Mouse (Mus musculus) midbrain, embryonic 10.5 days (tissue): ENCODE measurements around the gene Tmcc3. TPM values are rescaled to one million over a fixed set of nuclear protein-coding genes. Genes with fewer than 3 reads are reported as not detected.
A peak's percentile ranks its signal among the peaks of the same experiment; 100 is the strongest.

ENCODE experiments used
- DNase-seq: peaks from one replicate; pipeline ENCODE4 v3.0.0-alpha.2; 2017; ENCODE audit warnings: low spot score
- H3K27ac ChIP-seq: fragments of 300-500 bp; sonication (generic); replicated peaks from 2 replicates; pipeline ENCODE4 v1.5.1; 2016; ENCODE audit warnings: mild to moderate bottlenecking
- H3K27me3 ChIP-seq: fragments of 300-500 bp; sonication (generic); 2 replicates; pipeline ENCODE4 v1.6.1; 2016; ENCODE audit warnings: low read depth, mild to moderate bottlenecking; ENCODE audit not compliant: poor library complexity, severe bottlenecking
- H3K36me3 ChIP-seq: fragments of 300-500 bp; sonication (generic); 2 replicates; pipeline ENCODE4 v1.6.1; 2016; ENCODE audit warnings: mild to moderate bottlenecking, moderate library complexity
- H3K4me1 ChIP-seq: fragments of 300-500 bp; sonication (generic); 2 replicates; pipeline ENCODE4 v1.6.1; 2016
- H3K4me3 ChIP-seq: fragments of 300-500 bp; sonication (generic); 2 replicates; pipeline ENCODE4 v1.5.1; 2016; ENCODE audit warnings: mild to moderate bottlenecking, moderate library complexity
- H3K9me3 ChIP-seq: fragments of 300-500 bp; sonication (generic); replicated peaks from 2 replicates; pipeline ENCODE4 v1.6.1; 2016; ENCODE audit warnings: mild to moderate bottlenecking
- WGBS: fragments of 180-500 bp; shearing (Covaris S2); methylation state at CpG from one replicate; pipeline ENCODE4 v1.1.7; 2016; 5-methylcytosine and 5-hydroxymethylcytosine counted together
- polyA plus RNA-seq: library from polyadenylated mRNA; unstranded; fragments of >200 nt; fragmentation: Nextera tagmentation; extraction: Ambion mirVana; gene quantifications from 2 replicates; pipeline ENCODE4 v1.2.1, GENCODE M21; 2016

The Tmcc3 gene
- polyA plus RNA-seq, 1 experiment from 2014 or later = 2.9 TPM

DNA sequence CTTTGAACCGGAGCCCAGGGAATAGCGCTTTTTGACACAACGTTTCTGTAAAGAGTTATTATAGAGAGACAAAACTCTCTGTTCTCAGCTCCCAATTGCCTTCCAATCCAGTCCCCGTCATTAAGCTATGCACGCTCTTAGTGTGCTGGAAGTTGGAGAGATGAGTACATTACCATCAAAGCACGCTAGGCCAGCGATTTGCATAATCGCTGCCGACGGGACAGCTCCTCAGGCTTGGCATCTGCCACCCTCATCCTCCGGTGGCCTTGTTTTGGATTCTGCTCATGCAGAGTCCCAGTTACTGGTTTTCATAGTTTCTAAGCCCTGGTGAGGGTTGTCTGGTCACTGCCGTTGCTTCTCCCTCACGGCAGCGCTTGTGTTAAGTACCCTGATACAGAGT is 70.9 kb downstream of the Tmcc3 start:
- no peak for DNase-seq

DNA sequence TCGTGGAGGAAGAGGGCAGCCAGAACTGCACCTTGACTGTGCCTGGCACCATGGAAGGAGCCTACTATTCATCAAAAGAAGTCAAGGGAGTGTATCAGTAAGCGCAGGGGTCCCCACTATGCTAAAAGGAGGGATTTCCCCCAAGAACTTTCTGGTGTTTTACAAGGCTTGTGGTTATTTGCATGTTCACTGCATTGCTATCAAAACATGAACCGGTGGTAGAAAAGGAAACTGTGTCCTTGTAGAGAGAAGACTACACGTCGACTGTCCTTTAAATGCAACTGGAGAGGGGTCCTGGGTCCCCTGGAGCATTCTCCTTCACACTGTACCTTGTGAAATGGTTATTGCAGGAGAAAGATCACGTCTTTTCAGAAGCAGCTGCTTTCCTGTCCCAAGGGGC is 71.8 kb downstream of the Tmcc3 start:
- 95% methylated on average over 6 of the region's 6 CpGs for WGBS
- Histone ChIP-seq H3K27ac (0 out of 2 replicates have a peak overlapping the region, but pooled peaks have one; percentile 13), H3K27me3 (no peaks in the 10 kb centered on the region), H3K36me3 (no peaks in the 10 kb centered on the region), H3K9me3 (peaks cover 22% of the 10 kb centered on the region), H3K4me1 (peaks cover 14% of the 10 kb centered on the region), H3K4me3 (no peak overlapping the region)
- no peak for DNase-seq

More for the DNA sequence above, 70.9 kb downstream of the Tmcc3 start:
- peaks cover 22% of the 10 kb centered on the region for H3K9me3 ChIP-seq
- WGBS = 91% methylated on average over 14 of the region's 14 CpGs
- no peak overlapping the region for H3K4me3 ChIP-seq
- H3K27me3 ChIP-seq = no peaks in the 10 kb centered on the region
- no peaks in the 10 kb centered on the region for H3K36me3 ChIP-seq
- H3K27ac ChIP-seq = no peak overlapping the region
- peaks cover 21% of the 10 kb centered on the region for H3K4me1 ChIP-seq

DNA sequence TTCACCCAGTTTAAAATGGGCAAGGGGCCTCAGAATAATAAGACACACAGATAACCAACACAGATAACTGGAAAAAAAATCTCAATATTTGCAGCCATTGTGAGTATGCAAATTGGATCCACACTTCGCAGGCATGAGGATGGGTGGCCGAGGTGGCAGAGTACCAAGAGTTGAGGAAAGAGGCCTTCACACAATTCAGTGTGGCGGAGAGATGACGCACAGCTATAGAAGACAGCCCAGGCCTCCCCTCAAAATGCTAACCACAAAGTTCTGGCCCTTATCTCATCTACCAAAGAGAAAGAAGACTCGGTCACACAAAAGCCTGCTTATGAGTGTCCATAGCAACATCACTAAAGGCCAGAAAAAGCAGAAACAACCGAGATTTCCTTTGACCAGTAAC is 77.5 kb downstream of the Tmcc3 start:
- Histone ChIP-seq H3K36me3 (no peaks in the 10 kb centered on the region), H3K4me3 (no peak overlapping the region), H3K4me1 (no peaks in the 10 kb centered on the region), H3K27me3 (no peaks in the 10 kb centered on the region), H3K27ac (no peak overlapping the region), H3K9me3 (peaks cover 22% of the 10 kb centered on the region)
- DNase-seq = no peak
- WGBS = 86% methylated on average over 6 of the region's 6 CpGs

GRCm38 (mm10) chr10:94391049-94391448 is 79.3 kb downstream of the Tmcc3 start:
- no peaks in the 10 kb centered on the region for H3K27me3 ChIP-seq
- H3K4me1 ChIP-seq = no peaks in the 10 kb centered on the region
- 90% methylated on average over 5 of the region's 5 CpGs for WGBS
- no peak overlapping the region for H3K4me3 ChIP-seq
- H3K9me3 ChIP-seq = peaks cover 8% of the 10 kb centered on the region; the same call in 1 of the 2 replicates
- DNase-seq = no peak
- no peak overlapping the region for H3K27ac ChIP-seq
- H3K36me3 ChIP-seq = no peaks in the 10 kb centered on the region

DNA sequence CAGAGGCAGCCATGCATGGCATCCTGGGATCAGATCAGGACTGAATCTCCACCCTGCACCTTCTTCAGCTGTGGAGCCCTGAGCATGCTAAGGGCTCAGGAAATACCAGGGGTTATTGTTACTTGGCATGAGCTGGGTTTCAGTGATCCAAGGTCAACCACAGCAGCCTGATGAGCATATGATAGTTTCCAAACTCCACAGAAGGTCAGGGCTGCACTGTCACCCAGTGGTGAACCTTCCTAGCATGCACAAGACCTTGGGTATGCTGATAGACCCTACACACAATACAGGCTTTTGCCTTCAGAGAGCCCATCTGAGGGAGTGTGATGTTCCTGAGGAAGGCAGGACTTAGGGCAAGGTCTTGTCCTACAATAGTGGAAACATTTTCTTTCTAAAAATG is 82.5 kb downstream of the Tmcc3 start:
- Histone ChIP-seq H3K27me3 (no peaks in the 10 kb centered on the region), H3K4me3 (no peak overlapping the region), H3K36me3 (no peaks in the 10 kb centered on the region), H3K9me3 (no peaks in the 10 kb centered on the region), H3K27ac (no peak overlapping the region), H3K4me1 (no peaks in the 10 kb centered on the region)
- no peak for DNase-seq

- no peaks in the 10 kb centered on the region for H3K36me3 ChIP-seq
- no peak overlapping the region for H3K4me3 ChIP-seq
- H3K27ac ChIP-seq = no peak overlapping the region
- no peaks in the 10 kb centered on the region for H3K27me3 ChIP-seq
- H3K4me1 ChIP-seq = no peaks in the 10 kb centered on the region
- DNase-seq = no peak
- WGBS = 80% methylated on average over 11 of the region's 11 CpGs
- H3K9me3 ChIP-seq = no peaks in the 10 kb centered on the region
Measured at GRCm38 (mm10) chr10:94397833-94398596, 86.3 kb downstream of the Tmcc3 start.

- Histone ChIP-seq H3K4me3 (no peak overlapping the region), H3K36me3 (no peaks in the 10 kb centered on the region), H3K27ac (no peak overlapping the region), H3K9me3 (no peaks in the 10 kb centered on the region), H3K27me3 (no peaks in the 10 kb centered on the region), H3K4me1 (peaks cover 5% of the 10 kb centered on the region; the same call in 1 of the 2 replicates)
- 87% methylated on average over 8 of the region's 8 CpGs for WGBS
- DNase-seq = no peak
Measured at GRCm38 (mm10) chr10:94400895-94401294, 89.1 kb downstream of the Tmcc3 start.

- no peak for DNase-seq
- Histone ChIP-seq H3K4me1 (peaks cover 21% of the 10 kb centered on the region), H3K36me3 (no peaks in the 10 kb centered on the region), H3K27ac (no peak overlapping the region), H3K9me3 (no peaks in the 10 kb centered on the region), H3K27me3 (peaks cover 5% of the 10 kb centered on the region; the same call in 1 of the 2 replicates), H3K4me3 (no peak overlapping the region)
- WGBS = 72% methylated on average over 3 of the region's 3 CpGs
Measured at GRCm38 (mm10) chr10:94405456-94405855, 93.7 kb downstream of the Tmcc3 start.

DNA sequence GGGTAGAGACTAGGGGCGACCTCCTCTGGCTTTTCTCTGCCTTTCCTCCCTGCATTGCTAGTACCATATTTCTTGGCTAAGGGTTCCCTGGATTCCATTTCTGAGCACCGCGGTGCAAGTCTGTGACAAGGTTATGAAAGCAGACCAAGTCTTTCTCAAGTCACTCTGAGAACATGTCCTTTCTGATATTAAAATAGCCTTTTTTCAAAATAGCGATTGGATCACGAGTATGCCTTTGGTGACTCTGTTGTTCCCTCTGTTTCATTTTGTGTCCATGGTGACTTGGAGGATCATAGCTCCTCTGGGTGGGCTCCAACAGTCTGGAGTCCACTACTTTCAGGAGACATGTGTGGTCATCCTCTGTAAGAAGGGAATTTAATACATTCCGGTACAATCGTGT is 95.1 kb downstream of the Tmcc3 start:
- H3K4me1 ChIP-seq = peaks cover 24% of the 10 kb centered on the region
- no peaks in the 10 kb centered on the region for H3K9me3 ChIP-seq
- H3K4me3 ChIP-seq = no peak overlapping the region
- peaks cover 9% of the 10 kb centered on the region; the same call in 1 of the 2 replicates for H3K27me3 ChIP-seq
- H3K36me3 ChIP-seq = no peaks in the 10 kb centered on the region
- no peak overlapping the region for H3K27ac ChIP-seq
- DNase-seq = no peak
- 93% methylated on average over 7 of the region's 7 CpGs for WGBS

- Histone ChIP-seq H3K27ac (peak overlapping the region; percentile 53), H3K27me3 (peaks cover 9% of the 10 kb centered on the region; the same call in 1 of the 2 replicates), H3K9me3 (no peaks in the 10 kb centered on the region), H3K36me3 (no peaks in the 10 kb centered on the region), H3K4me1 (peaks cover 29% of the 10 kb centered on the region), H3K4me3 (peak overlapping the region; percentile 37)
- DNase-seq = peak; percentile 75
- WGBS = 30% methylated on average over 22 of the region's 22 CpGs
Measured at GRCm38 (mm10) chr10:94408356-94409146, 96.8 kb downstream of the Tmcc3 start.

DNA sequence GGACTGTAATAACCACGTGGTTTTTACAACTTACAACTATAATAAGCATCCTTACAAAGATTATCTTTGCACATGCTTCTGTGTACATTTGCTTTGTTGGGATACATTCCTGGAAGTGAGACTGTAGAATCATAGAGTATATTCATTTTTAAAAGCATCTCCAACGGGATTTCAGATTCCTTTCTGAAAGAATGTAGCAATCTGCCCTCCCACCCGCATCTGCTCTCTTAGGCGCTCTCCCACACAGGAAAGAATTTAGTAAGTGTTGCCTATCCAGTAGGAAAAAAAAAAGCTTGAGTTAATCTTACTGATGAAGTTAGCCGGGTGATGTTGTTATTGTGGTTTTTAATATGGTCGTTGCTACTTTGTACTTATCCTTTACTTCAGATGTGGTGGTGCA is 97.9 kb downstream of the Tmcc3 start:
- Histone ChIP-seq H3K9me3 (no peaks in the 10 kb centered on the region), H3K27me3 (peaks cover 9% of the 10 kb centered on the region; the same call in 1 of the 2 replicates), H3K4me1 (peaks cover 38% of the 10 kb centered on the region), H3K36me3 (no peaks in the 10 kb centered on the region), H3K4me3 (no peak overlapping the region), H3K27ac (no peak overlapping the region)
- 85% methylated on average over 6 of the region's 6 CpGs for WGBS
- no peak for DNase-seq

DNA sequence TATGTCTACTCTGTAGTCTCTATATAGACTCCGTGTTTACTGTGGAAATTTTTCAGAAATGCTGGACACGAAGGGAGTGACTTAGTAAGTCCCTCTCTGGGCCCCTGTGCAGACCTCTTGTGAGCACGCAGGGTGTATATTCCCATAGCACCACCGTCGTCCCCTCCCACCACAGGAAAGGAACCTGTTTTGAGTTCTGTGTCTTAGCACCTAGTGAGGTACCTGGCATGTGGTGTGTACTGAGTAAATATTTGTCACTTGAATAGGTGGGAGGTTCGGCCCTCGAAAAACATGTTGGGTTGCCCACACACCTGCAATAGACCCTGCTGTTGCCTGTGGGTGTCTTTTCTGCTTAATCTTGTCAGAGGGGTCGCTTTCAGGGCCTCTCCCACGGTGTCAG is 99.8 kb downstream of the Tmcc3 start:
- no peaks in the 10 kb centered on the region for H3K36me3 ChIP-seq
- WGBS = 90% methylated on average over 9 of the region's 9 CpGs
- peaks cover 42% of the 10 kb centered on the region for H3K4me1 ChIP-seq
- H3K27me3 ChIP-seq = peaks cover 9% of the 10 kb centered on the region
- no peaks in the 10 kb centered on the region for H3K9me3 ChIP-seq
- no peak for DNase-seq
- H3K4me3 ChIP-seq = no peak overlapping the region
- 0 out of 2 replicates have a peak overlapping the region, but pooled peaks have one; percentile 6 for H3K27ac ChIP-seq
